Mouse (Mus musculus): ENCODE data around the gene Skint8. TPM values are rescaled to one million over a fixed set of nuclear protein-coding genes. Genes with fewer than 3 reads are reported as not detected.

Gene Skint8
- not detected for polyA plus RNA-seq (2015; fragmentation: Illumina TruSeq; extraction: RNeasy Lipid Tissue Mini Kit (QIAGEN cat#74804); ENCODE audit: insufficient read depth, low replicate concordance)

GRCm38 (mm10) chr4:111919092-111919491, at the start of gene Skint8:
Skint8 (plus strand) TSS chr4:111919392.

GRCm38 (mm10) chr4:111902775-111903174, 16.4 kb upstream of the Skint8 start, which contains the start of gene Slc5a9:
Slc5a9 (minus strand) TSS chr4:111902918.

GRCm38 (mm10) chr4:111972623-111973022, 53.4 kb downstream of the Skint8 start, which contains the start of gene Skint7:
Skint7 (plus strand) TSS chr4:111972923.

Other genes starting within 250 kb of the Skint8 start
- gene Spata6, start 199.4 kb upstream of the Skint8 start, polyA plus RNA-seq (2015; fragmentation: Illumina TruSeq; extraction: RNeasy Lipid Tissue Mini Kit (QIAGEN cat#74804); ENCODE audit: insufficient read depth, low replicate concordance) = 35.8 TPM
- not detected for gene Slc5a9, start 16.5 kb upstream of the Skint8 start, polyA plus RNA-seq (2015; fragmentation: Illumina TruSeq; extraction: RNeasy Lipid Tissue Mini Kit (QIAGEN cat#74804); ENCODE audit: insufficient read depth, low replicate concordance)
- not detected for gene Skint7, start 53.5 kb downstream of the Skint8 start, polyA plus RNA-seq (2015; fragmentation: Illumina TruSeq; extraction: RNeasy Lipid Tissue Mini Kit (QIAGEN cat#74804); ENCODE audit: insufficient read depth, low replicate concordance)
- not detected for gene Skint1, start 86.9 kb downstream of the Skint8 start, polyA plus RNA-seq (2015; fragmentation: Illumina TruSeq; extraction: RNeasy Lipid Tissue Mini Kit (QIAGEN cat#74804); ENCODE audit: insufficient read depth, low replicate concordance)
- not detected for gene Skint4, start 152.6 kb downstream of the Skint8 start, polyA plus RNA-seq (2015; fragmentation: Illumina TruSeq; extraction: RNeasy Lipid Tissue Mini Kit (QIAGEN cat#74804); ENCODE audit: insufficient read depth, low replicate concordance)

All from spleen, adult 10 weeks (tissue).